Mouse (Mus musculus) neural tube, embryonic 11.5 days (tissue): ENCODE data around the gene Ptprg. TPM values are rescaled to one million over a fixed set of nuclear protein-coding genes. Genes with fewer than 3 reads are reported as not detected.

Experiments used
- ATAC-seq: fragments of 200-750 bp; cut with Nextera tagmentation; 2 replicates; pipeline ENCODE4 v1.8.0; 2017; ENCODE audit warnings: moderate number of reproducible peaks, mild to moderate bottlenecking, moderate TSS enrichment, moderate library complexity; ENCODE audit not compliant: insufficient read depth, low FRiP score, low TSS enrichment
- DNase-seq: peaks from one replicate; pipeline ENCODE4 v3.0.0-alpha.2; 2015; ENCODE audit warnings: low spot score
- H3K27ac ChIP-seq: fragments of 300-500 bp; sonication (generic); 2 replicates; pipeline ENCODE4 v1.5.1; 2014; ENCODE audit warnings: low read depth, mild to moderate bottlenecking, low read length
- H3K27me3 ChIP-seq: fragments of 300-500 bp; sonication (generic); 2 replicates; pipeline ENCODE4 v1.6.1; 2014; ENCODE audit warnings: mild to moderate bottlenecking, low read length, mixed read lengths; ENCODE audit not compliant: control insufficient read depth, insufficient read depth
- H3K36me3 ChIP-seq: fragments of 300-500 bp; sonication (generic); 2 replicates; pipeline ENCODE4 v1.6.1; 2014; ENCODE audit warnings: mild to moderate bottlenecking, low read length, moderate library complexity, mixed read lengths; ENCODE audit not compliant: control insufficient read depth, insufficient read depth
- H3K4me1 ChIP-seq: fragments of 300-500 bp; sonication (generic); 2 replicates; pipeline ENCODE4 v1.6.1; 2014; ENCODE audit warnings: low read length, mixed read lengths; ENCODE audit not compliant: control insufficient read depth, insufficient read depth
- H3K4me2 ChIP-seq: fragments of 300-500 bp; sonication (generic); 2 replicates; pipeline ENCODE4 v1.6.1; 2014; ENCODE audit warnings: low read depth, mild to moderate bottlenecking, moderate library complexity
- H3K4me3 ChIP-seq: fragments of 300-500 bp; sonication (generic); 2 replicates; pipeline ENCODE4 v1.5.1; 2014; ENCODE audit warnings: low read depth, low read length
- H3K9ac ChIP-seq: fragments of 300-500 bp; sonication (generic); 2 replicates; pipeline ENCODE4 v1.6.1; 2014; ENCODE audit warnings: mild to moderate bottlenecking, low read length
- H3K9me3 ChIP-seq: fragments of 300-500 bp; sonication (generic); 2 replicates; pipeline ENCODE4 v1.6.1; 2016; ENCODE audit warnings: low read length; ENCODE audit not compliant: control insufficient read depth
- WGBS: fragments of 180-500 bp; shearing (Covaris S2); extraction: QIAGEN DNeasy Blood & Tissue Kit; methylation state at CpG from one replicate; pipeline ENCODE4 v1.1.7; 2014; 5-methylcytosine and 5-hydroxymethylcytosine counted together
- polyA plus RNA-seq: library from polyadenylated mRNA; unstranded; fragments of >200 nt; fragmentation: Nextera tagmentation; extraction: Ambion mirVana; gene quantifications from 2 replicates; pipeline ENCODE4 v1.2.1, GENCODE M21; 2014

The Ptprg gene
- polyA plus RNA-seq, 1 experiment from 2014 or later: 40.8 TPM

GRCm38 (mm10) chr14:11552521-11553272, 635 bp upstream of the Ptprg start:
- peak overlapping the region; percentile 67 for H3K4me3 ChIP-seq
- H3K27ac ChIP-seq: peak overlapping the region; percentile 96
- DNase-seq (no peak), ATAC-seq (peak; percentile 13)
- H3K4me1 ChIP-seq: peaks cover 12% of the 10 kb centered on the region; the same call in 1 of the 2 replicates
- peak overlapping the region; percentile 89 for H3K4me2 ChIP-seq
- H3K36me3 ChIP-seq: no peaks in the 10 kb centered on the region
- no peaks in the 10 kb centered on the region for H3K27me3 ChIP-seq
- peak overlapping the region; percentile 91 for H3K9ac ChIP-seq
- under 1% methylated on average over 33 of the region's 33 CpGs for WGBS
- no peaks in the 10 kb centered on the region for H3K9me3 ChIP-seq

DNA sequence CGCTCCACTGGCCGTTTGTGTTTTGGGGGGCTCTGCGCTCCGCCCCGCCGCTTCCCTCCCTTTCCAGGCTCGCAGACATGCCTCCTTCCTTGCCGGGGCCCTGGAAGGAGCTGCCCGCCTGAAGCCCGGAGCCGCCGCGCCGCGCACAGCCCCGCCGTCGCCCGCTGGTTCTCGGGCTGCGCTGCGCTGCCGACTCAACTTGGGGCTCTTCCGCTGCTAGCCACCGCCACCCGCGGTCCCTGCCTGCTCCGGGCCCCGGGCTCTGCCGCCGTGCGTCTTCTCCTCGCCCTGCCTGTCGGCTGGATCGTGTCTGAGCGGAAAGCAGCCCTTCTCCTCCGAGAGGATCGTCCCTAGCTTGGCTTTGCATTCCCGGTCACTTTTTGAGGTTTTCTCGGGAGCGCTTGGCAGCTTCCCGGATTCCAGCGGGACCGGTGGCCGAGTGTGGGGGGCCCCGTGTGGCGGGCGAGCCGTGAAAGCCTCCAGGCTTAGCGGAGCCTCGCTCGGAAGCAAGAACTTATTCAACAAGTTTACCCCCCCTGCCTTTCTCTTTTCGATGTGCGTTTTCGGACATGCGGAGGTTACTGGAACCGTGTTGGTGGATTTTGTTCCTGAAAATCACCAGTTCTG, 460 bp downstream of the Ptprg start:
- Histone ChIP-seq H3K4me3 (peak overlapping the region; percentile 67), H3K4me2 (peak overlapping the region; percentile 89), H3K9me3 (no peaks in the 10 kb centered on the region), H3K9ac (peak overlapping the region; percentile 91), H3K4me1 (peaks cover 12% of the 10 kb centered on the region; the same call in 1 of the 2 replicates), H3K27me3 (no peaks in the 10 kb centered on the region), H3K27ac (peak overlapping the region; percentile 96), H3K36me3 (no peaks in the 10 kb centered on the region)
- ATAC-seq: peak; percentile 42
- WGBS: under 1% methylated on average over 57 of the region's 57 CpGs
- no peak for DNase-seq

- Histone ChIP-seq H3K27me3 (no peaks in the 10 kb centered on the region), H3K4me3 (peak overlapping the region; percentile 67), H3K4me2 (peak overlapping the region; percentile 89), H3K4me1 (peaks cover 12% of the 10 kb centered on the region; the same call in 1 of the 2 replicates), H3K9me3 (no peaks in the 10 kb centered on the region), H3K9ac (peak overlapping the region; percentile 91), H3K27ac (peak overlapping the region; percentile 96), H3K36me3 (no peaks in the 10 kb centered on the region)
- ATAC-seq (peak; percentile 39), DNase-seq (peak; percentile 75)
- under 1% methylated on average over 46 of the region's 46 CpGs for WGBS
Measured at GRCm38 (mm10) chr14:11554306-11555041, 1.1 kb downstream of the Ptprg start.

GRCm38 (mm10) chr14:11555061-11555501, 1.7 kb downstream of the Ptprg start:
- under 1% methylated on average over 17 of the region's 17 CpGs for WGBS
- Histone ChIP-seq H3K4me2 (peak overlapping the region; percentile 89), H3K9me3 (no peaks in the 10 kb centered on the region), H3K4me1 (peaks cover 12% of the 10 kb centered on the region; the same call in 1 of the 2 replicates), H3K4me3 (peak overlapping the region; percentile 67), H3K27ac (peak overlapping the region; percentile 96; the same call in 1 of the 2 replicates), H3K27me3 (no peaks in the 10 kb centered on the region), H3K9ac (peak overlapping the region; percentile 91), H3K36me3 (no peaks in the 10 kb centered on the region)
- DNase-seq (peak; percentile 68), ATAC-seq (peak; percentile 14; the same call in 1 of the 2 replicates)

DNA sequence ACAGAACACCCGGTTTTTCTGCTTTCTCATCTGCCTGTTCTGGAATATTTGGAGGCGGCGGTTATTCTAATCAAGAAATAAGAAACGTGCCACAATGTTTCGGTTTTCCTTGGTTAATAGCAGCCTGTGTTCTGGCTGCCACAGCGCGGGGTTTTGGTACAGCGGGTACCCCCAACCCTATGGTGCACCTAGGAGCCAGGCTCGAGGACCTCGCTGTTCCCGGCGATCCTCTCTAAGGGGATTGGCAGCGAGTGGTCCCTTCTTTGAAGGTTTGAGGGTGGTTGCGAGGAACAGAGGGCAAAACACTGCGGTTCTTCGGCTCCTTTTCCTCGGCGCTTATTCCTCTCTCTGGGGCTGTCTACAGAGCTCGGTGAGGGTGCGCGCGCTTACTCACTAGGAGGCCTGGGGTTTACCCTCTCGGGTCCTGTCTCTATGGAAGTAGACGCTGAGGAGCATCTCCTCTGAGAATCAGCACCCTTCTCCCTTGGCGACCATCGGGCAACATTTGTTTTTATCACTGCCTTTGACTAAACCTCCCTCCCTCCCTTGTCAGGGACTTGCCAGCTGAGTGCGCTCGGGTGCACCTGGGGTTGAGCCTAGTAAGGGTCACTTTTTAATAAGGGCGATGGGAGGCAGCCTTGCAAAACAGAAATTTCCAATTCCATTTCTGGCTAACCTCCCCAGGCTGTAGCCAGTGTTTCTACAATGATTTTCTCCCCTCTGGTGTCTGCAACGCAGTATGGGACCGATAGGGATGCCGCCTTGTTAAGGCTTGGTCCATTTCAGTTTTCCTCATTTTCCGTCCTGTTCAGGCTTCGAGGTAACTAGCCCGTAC, 2.4 kb downstream of the Ptprg start:
- Histone ChIP-seq H3K4me2 (peak overlapping the region; percentile 89), H3K4me3 (peak overlapping the region; percentile 67), H3K4me1 (peaks cover 12% of the 10 kb centered on the region; the same call in 1 of the 2 replicates), H3K27me3 (no peaks in the 10 kb centered on the region), H3K9me3 (no peaks in the 10 kb centered on the region), H3K9ac (peak overlapping the region; percentile 91), H3K27ac (no peak overlapping the region), H3K36me3 (no peaks in the 10 kb centered on the region)
- ATAC-seq: no peak
- WGBS: under 1% methylated on average over 35 of the region's 35 CpGs
- DNase-seq: no peak

DNA sequence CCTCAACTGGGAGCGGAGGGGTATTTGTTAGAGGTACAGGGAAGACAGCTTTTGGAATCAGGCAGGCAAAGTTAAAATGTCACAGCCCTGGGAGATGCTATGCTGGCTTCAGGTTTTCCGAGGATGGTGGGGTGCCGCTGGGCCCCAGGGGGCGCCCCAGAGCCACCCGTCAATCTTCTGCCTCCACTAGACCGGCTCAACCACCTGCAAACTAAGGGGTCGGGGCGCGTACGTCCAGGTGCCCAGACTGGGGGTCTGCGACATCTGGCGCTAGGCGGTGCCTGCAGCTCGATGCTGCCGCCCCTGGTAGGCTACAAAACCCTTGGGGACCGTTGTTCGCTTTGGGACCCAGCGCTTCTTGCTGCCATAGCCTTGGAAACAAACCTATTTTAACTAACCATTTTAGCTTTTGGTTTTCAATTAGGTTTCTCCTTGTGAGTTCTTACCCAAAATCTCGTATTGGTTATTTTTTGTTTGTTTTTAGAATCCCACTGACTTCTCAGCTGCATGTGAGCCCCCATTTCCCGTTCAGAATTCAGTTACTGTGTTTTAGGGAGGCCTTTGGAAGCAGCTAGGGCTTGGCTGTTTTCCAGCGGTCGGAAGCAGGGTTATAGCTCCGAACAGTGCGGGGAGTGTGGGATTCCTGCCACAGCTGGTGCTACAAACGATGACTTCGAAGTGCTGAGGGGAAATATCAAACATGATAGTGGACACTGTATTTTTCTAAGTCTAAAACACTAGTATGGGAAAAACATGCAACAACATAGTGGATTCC, 3.2 kb downstream of the Ptprg start:
- Histone ChIP-seq H3K27ac (no peak overlapping the region), H3K27me3 (no peaks in the 10 kb centered on the region), H3K9me3 (no peaks in the 10 kb centered on the region), H3K4me1 (peaks cover 12% of the 10 kb centered on the region; the same call in 1 of the 2 replicates), H3K4me3 (peak overlapping the region; percentile 67), H3K36me3 (no peaks in the 10 kb centered on the region), H3K9ac (peak overlapping the region; percentile 91), H3K4me2 (peak overlapping the region; percentile 89)
- DNase-seq (peak; percentile 64), ATAC-seq (no peak)
- WGBS: 11% methylated on average over 26 of the region's 26 CpGs

DNA sequence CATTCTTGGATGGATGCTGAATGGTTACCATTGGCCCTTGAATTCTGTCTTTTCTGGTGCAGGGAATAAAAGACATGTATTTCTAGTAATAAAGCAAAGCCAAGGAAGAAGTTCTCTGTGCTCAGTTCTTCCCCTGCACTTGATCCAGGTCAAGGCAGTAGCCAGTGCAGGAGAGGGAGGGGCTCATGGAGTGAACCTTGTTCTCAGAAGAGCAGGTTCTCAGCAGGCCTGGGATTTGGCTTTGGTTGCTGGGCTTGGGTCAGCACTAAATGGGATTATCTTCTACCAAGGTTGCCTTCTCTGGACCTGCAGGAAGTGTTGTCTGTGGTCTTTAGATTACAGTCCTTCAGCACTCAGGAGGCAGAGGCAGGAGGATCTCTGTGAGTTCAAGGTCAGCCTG, 5.2 kb downstream of the Ptprg start:
- Histone ChIP-seq H3K4me3 (no peak overlapping the region), H3K27ac (no peak overlapping the region), H3K4me2 (no peak overlapping the region), H3K4me1 (peaks cover 5% of the 10 kb centered on the region; the same call in 1 of the 2 replicates), H3K27me3 (no peaks in the 10 kb centered on the region), H3K36me3 (no peaks in the 10 kb centered on the region), H3K9ac (no peak overlapping the region), H3K9me3 (no peaks in the 10 kb centered on the region)
- ATAC-seq (no peak), DNase-seq (no peak)
